Mouse (Mus musculus) splenic B cell, adult 2 months (primary cell): ENCODE data around the gene Panx3.

ENCODE experiments used
- DNase-seq: peaks from one replicate; pipeline ENCODE4 v3.0.0-alpha.2; 2011; ENCODE audit warnings: low read depth, low spot score
- H3K27me3 ChIP-seq: 2 replicates; pipeline ENCODE4 v1.6.1; 2012; ENCODE audit warnings: mild to moderate bottlenecking, low read length, moderate library complexity, mixed read lengths; ENCODE audit not compliant: control insufficient read depth, poor library complexity, insufficient read depth, severe bottlenecking
- H3K36me3 ChIP-seq: 2 replicates; pipeline ENCODE4 v1.6.1; 2012; ENCODE audit warnings: mild to moderate bottlenecking, low read length, moderate library complexity, mixed read lengths; ENCODE audit not compliant: control insufficient read depth, poor library complexity, insufficient read depth, severe bottlenecking

Panx3 gene

DNA sequence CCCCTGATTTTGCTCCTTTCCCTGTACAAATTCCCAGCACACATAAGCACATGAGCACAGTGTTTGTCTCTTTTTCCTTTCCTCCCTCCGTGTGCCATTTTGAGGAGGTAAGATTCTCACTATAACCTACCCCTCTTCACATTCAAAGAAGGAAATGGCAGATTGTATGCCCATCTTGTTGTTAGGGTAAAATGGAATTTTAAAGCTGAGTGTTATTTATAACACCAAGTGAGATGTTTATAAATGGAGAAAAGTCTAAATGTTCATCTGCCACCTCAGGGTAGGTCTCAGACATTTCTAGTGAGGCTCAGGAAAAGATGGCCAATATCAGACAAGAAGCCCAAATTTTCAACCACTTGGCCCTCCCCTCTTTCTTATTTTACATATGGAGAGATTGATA, 44.5 kb downstream of the Panx3 start:
- peaks cover 5% of the 10 kb centered on the region; the same call in 1 of the 2 replicates for H3K36me3 ChIP-seq
- DNase-seq: no peak
- no peaks in the 10 kb centered on the region for H3K27me3 ChIP-seq

DNA sequence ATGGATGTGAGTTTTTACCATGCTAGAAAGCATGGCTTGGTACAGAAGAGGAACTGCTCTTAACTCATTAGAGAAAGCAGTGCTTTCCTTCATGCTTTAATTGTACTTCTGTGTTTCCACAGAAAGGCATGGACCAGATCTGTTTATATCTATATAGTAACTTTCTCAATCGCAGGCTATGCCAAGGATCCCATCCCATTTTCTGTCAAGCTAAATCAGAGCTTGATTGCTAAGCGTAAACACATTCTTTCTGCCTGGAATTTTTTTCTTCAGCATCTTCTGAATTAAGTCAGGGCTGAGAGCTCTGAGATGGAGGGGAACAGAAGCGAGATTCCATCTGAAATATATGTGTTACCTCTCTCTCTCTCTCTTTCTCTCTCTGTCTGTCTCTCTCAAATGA, 45.1 kb downstream of the Panx3 start:
- Histone ChIP-seq H3K36me3 (peaks cover 5% of the 10 kb centered on the region; the same call in 1 of the 2 replicates), H3K27me3 (no peaks in the 10 kb centered on the region)
- no peak for DNase-seq

DNA sequence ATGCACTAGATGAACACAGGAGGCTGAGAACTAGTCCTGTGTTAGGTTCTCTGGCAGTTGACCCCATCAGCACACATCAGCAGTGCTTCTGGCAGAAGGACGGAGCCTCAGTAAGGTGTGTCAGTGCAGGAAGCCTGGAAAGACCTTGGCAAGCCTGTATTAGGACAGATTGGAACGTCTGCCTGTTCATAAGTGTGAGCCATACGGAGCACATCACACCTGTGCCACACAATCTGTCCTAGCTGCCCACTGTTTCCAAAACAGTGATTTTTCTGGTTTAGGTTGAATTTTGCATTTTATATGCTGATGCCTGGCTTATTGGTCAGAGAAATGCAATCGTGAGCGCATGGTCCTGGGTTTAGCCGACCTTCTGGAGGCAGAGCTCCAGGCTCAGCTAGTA, 47.7 kb downstream of the Panx3 start:
- peaks cover 5% of the 10 kb centered on the region; the same call in 1 of the 2 replicates for H3K36me3 ChIP-seq
- DNase-seq: no peak
- H3K27me3 ChIP-seq: no peaks in the 10 kb centered on the region

DNA sequence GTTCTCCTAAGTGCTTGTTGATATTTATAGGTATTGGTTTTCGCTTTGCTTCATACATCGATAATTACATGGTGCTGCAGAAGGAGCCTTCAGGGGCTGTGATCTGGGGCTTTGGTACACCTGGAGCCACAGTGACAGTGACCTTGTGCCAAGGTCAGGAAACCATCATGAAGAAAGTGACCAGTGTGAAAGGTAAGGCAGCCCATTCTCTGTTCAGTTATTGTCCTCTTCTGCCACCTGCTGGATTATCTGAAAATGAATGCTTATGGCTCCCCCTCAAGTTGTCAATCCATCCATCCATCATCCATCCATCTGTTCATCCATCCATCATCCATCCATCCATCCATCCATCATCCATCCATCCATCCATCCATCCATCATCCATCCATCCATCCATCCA, 52.3 kb downstream of the Panx3 start:
- DNase-seq: peak; percentile 78
- H3K27me3 ChIP-seq: no peaks in the 10 kb centered on the region
- H3K36me3 ChIP-seq: peaks cover 2% of the 10 kb centered on the region; the same call in 1 of the 2 replicates

GRCm38 (mm10) chr9:37615220-37615619, 53.8 kb downstream of the Panx3 start:
- DNase-seq: no peak
- H3K27me3 ChIP-seq: no peaks in the 10 kb centered on the region
- peaks cover 2% of the 10 kb centered on the region; the same call in 1 of the 2 replicates for H3K36me3 ChIP-seq

GRCm38 (mm10) chr9:37614316-37614715, 54.7 kb downstream of the Panx3 start:
- H3K27me3 ChIP-seq: no peaks in the 10 kb centered on the region
- DNase-seq: no peak
- H3K36me3 ChIP-seq: no peaks in the 10 kb centered on the region

- Histone ChIP-seq H3K27me3 (no peaks in the 10 kb centered on the region), H3K36me3 (no peaks in the 10 kb centered on the region)
- no peak for DNase-seq
Observed at GRCm38 (mm10) chr9:37613911-37614280, 55.1 kb downstream of the Panx3 start.

- H3K36me3 ChIP-seq: no peaks in the 10 kb centered on the region
- H3K27me3 ChIP-seq: no peaks in the 10 kb centered on the region
- DNase-seq: peak; percentile 91
Observed at GRCm38 (mm10) chr9:37613182-37613910, 55.7 kb downstream of the Panx3 start, which contains the start of gene Spa17. Spa17 (minus strand) TSS chr9:37613722.
